Mouse (Mus musculus): ENCODE measurements at regions not wholly inside any gene's neighbourhood (a gene's known extent, or its start where the extent isn't known, plus 50 kb on each side); places are given as distances from the start of the nearest gene placed in this dataset.

GRCm38 (mm10) chrX:85971973-85972372, 72.0 kb upstream of the Samt3 start:
- WGBS, result 75% methylated on average over 5 of the region's 5 CpGs
- Histone ChIP-seq H3K36me3 (ENCODE audit: control insufficient read depth, insufficient read depth, low read length) (no peaks in the 10 kb centered on the region), H3K4me2 (ENCODE audit: low read depth, low read length) (no peak overlapping the region), H3K27me3 (replicated peaks; ENCODE audit: control insufficient read depth, insufficient read depth, low read length) (no peaks in the 10 kb centered on the region), H3K4me3 (ENCODE audit: low read depth, low read length) (no peak overlapping the region), H3K27ac (replicated peaks; ENCODE audit: low read depth, low read length) (no peak overlapping the region), H3K4me1 (ENCODE audit: control insufficient read depth, insufficient read depth, low read length) (no peaks in the 10 kb centered on the region), H3K9ac (ENCODE audit: low read depth, low read length) (no peak overlapping the region), H3K9me3 (ENCODE audit: control insufficient read depth, low read length) (no peaks in the 10 kb centered on the region)
- no peak for ATAC-seq (ENCODE audit: low read depth)
- no peak for DNase-seq (ENCODE audit: low spot score)

DNA sequence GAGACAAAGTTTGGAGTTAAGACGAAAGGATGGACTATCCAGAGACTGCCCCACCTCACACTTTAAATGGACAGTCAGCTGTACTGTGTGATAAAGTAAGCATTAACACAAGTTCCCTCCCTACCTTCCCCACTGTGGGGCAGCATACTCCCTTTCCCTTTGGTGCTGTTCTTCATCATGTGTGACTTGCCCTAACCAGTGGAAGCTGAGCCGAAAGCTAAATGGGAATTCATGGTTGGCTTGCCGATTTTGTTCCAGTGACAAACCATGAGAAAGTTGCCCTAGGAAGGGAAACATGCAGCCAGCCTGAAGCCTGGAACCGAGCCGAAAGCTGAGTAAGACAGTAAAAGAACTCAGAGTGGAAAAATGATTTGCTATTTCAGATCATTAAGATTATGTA, 62.9 kb upstream of the Samt3 start:
- WGBS, result 66% methylated on average over 5 of the region's 5 CpGs
- Histone ChIP-seq H3K4me3 (ENCODE audit: low read depth, low read length) (no peak overlapping the region), H3K4me1 (ENCODE audit: control insufficient read depth, insufficient read depth, low read length) (no peaks in the 10 kb centered on the region), H3K9ac (ENCODE audit: low read depth, low read length) (no peak overlapping the region), H3K4me2 (ENCODE audit: low read depth, low read length) (no peak overlapping the region), H3K9me3 (ENCODE audit: control insufficient read depth, low read length) (no peaks in the 10 kb centered on the region), H3K36me3 (ENCODE audit: control insufficient read depth, insufficient read depth, low read length) (no peaks in the 10 kb centered on the region), H3K27ac (replicated peaks; ENCODE audit: low read depth, low read length) (no peak overlapping the region), H3K27me3 (replicated peaks; ENCODE audit: control insufficient read depth, insufficient read depth, low read length) (no peaks in the 10 kb centered on the region)
- no peak for ATAC-seq (ENCODE audit: low read depth)
- DNase-seq (ENCODE audit: low spot score), result peak; percentile 0

Data from embryonic facial prominence, embryonic 14.5 days (tissue).